Comparison of ENCODE assay signal across 9 mouse cellular contexts in genomic region chr9:102779493-102779892, GRCm38 (mm10). TPM values are rescaled to one million over a fixed set of nuclear protein-coding genes. Genes with fewer than 3 reads are reported as not detected.
DNase-seq lines count a peak whose midpoint lies in the region; ATAC-seq and TF ChIP-seq lines count a peak whose summit lies in the region.
"Had no signal": no experiment of that assay in that cellular context is flagged by ENCODE, and none has a peak within 500 bp of the region (broad histone marks: within the 10 kb centered on the region; RNA-seq: fewer than 3 reads in every experiment).

No protein-coding gene starts in this region.

- H3K9ac ChIP-seq in forebrain, embryonic 11.5 days (ENCODE audit: low read length) = no peak overlapping the region
- peak overlapping the region; percentile 19; the same call in 1 of the 2 replicates for H3K9ac ChIP-seq in heart, embryonic 16.5 days (ENCODE audit: low read length)
- H3K9ac ChIP-seq in liver, embryonic 12.5 days = 0 out of 2 replicates have a peak overlapping the region, but pooled peaks have one; percentile 14
- H3K9ac ChIP-seq in neural tube, embryonic 13.5 days = no peak overlapping the region

- no peak overlapping the region for H3K27ac ChIP-seq in bone marrow macrophage, adult 2 months (ENCODE audit: insufficient read depth, low read depth, low read length)
- no peak overlapping the region for H3K27ac ChIP-seq in forebrain, embryonic 11.5 days (ENCODE audit: low read depth, low read length)
- H3K27ac ChIP-seq in heart, embryonic 16.5 days (ENCODE audit: low read length) = peak overlapping the region; percentile 86
- H3K27ac ChIP-seq in liver, embryonic 12.5 days = 0 out of 2 replicates have a peak overlapping the region, but pooled peaks have one; percentile 34
- H3K27ac ChIP-seq in neural tube, embryonic 13.5 days (replicated peaks) = no peak overlapping the region
- H3K27ac ChIP-seq in testis, adult 2 months (ENCODE audit: control insufficient read depth, insufficient read depth, low read depth, low read length) = peak overlapping the region; percentile 73

- 4% methylated on average over 15 of the region's 15 CpGs for WGBS in forebrain, embryonic 11.5 days
- 6% methylated on average over 15 of the region's 15 CpGs for WGBS in heart, embryonic 16.5 days
- WGBS in liver, embryonic 12.5 days (ENCODE audit: insufficient replicate concordance) = 14% methylated on average over 15 of the region's 15 CpGs
- whole genome bisulfite sequencing in neural tube, embryonic 13.5 days = 8% methylated on average over 15 of the region's 15 CpGs

- no peak overlapping the region for H3K4me3 ChIP-seq in bone marrow macrophage, adult 2 months (ENCODE audit: insufficient read depth, low read length)
- H3K4me3 ChIP-seq in forebrain, embryonic 11.5 days (ENCODE audit: low read depth, low read length) = no peak overlapping the region
- no peak overlapping the region for H3K4me3 ChIP-seq in heart, embryonic 16.5 days (ENCODE audit: low read length)
- H3K4me3 ChIP-seq in liver, embryonic 12.5 days = no peak overlapping the region
- no peak overlapping the region for H3K4me3 ChIP-seq in neural tube, embryonic 13.5 days
- no peak overlapping the region for H3K4me3 ChIP-seq in testis, adult 2 months (ENCODE audit: control insufficient read depth, low read depth, low read length)
- H3K4me3 ChIP-seq: erythroblast, embryonic 14.5 days had no signal

- TF ChIP-seq CTCF in bone marrow macrophage, adult 2 months (IDR thresholded peaks at IDR 0.05; ENCODE audit: low read depth, low read length) = peak; percentile 32; the same call in 1 of the 2 replicates
- TF ChIP-seq CTCF in testis, adult 2 months (IDR thresholded peaks at IDR 0.05; ENCODE audit: control insufficient read depth, insufficient read depth, insufficient replicate concordance, low read depth, low read length) = peak; percentile 83

- H3K9me3 ChIP-seq in forebrain, embryonic 11.5 days (ENCODE audit: control insufficient read depth, low read length) = no peaks in the 10 kb centered on the region
- no peaks in the 10 kb centered on the region for H3K9me3 ChIP-seq in heart, embryonic 16.5 days (replicated peaks; ENCODE audit: control insufficient read depth, low read length)
- no peaks in the 10 kb centered on the region for H3K9me3 ChIP-seq in liver, embryonic 12.5 days (replicated peaks)
- H3K9me3 ChIP-seq in neural tube, embryonic 13.5 days = no peaks in the 10 kb centered on the region

- H3K4me2 ChIP-seq in forebrain, embryonic 11.5 days (ENCODE audit: low read depth, low read length, severe bottlenecking) = 0 out of 2 replicates have a peak overlapping the region, but pooled peaks have one; percentile 6
- peak overlapping the region; percentile 32; the same call in 1 of the 2 replicates for H3K4me2 ChIP-seq in heart, embryonic 16.5 days (ENCODE audit: low read depth, low read length)
- H3K4me2 ChIP-seq in liver, embryonic 12.5 days = peak overlapping the region; percentile 33
- H3K4me2 ChIP-seq in neural tube, embryonic 13.5 days = no peak overlapping the region

- no peaks in the 10 kb centered on the region for H3K4me1 ChIP-seq in bone marrow macrophage, adult 2 months (ENCODE audit: control insufficient read depth, insufficient read depth, low read length)
- H3K4me1 ChIP-seq in forebrain, embryonic 11.5 days (replicated peaks; ENCODE audit: control insufficient read depth, insufficient read depth, low read length) = peaks cover 7% of the 10 kb centered on the region; the same call in 1 of the 2 replicates
- peaks cover 49% of the 10 kb centered on the region for H3K4me1 ChIP-seq in heart, embryonic 16.5 days (ENCODE audit: control insufficient read depth, insufficient read depth, low read length)
- H3K4me1 ChIP-seq in liver, embryonic 12.5 days = peaks cover 7% of the 10 kb centered on the region; the same call in 1 of the 2 replicates
- peaks cover 11% of the 10 kb centered on the region for H3K4me1 ChIP-seq in neural tube, embryonic 13.5 days (replicated peaks)
- H3K4me1 ChIP-seq in testis, adult 2 months (ENCODE audit: control insufficient read depth, insufficient read depth, low read length) = peaks cover 13% of the 10 kb centered on the region

- ATAC-seq in forebrain, embryonic 11.5 days (replicated peaks; ENCODE audit: low FRiP score) = peak; percentile 66
- ATAC-seq in heart, embryonic 16.5 days (replicated peaks; ENCODE audit: extremely low read depth, insufficient read depth, low FRiP score) = peak; percentile 91
- peak; percentile 70 for ATAC-seq in liver, embryonic 12.5 days
- peak; percentile 50; the same call in 1 of the 2 replicates for ATAC-seq in neural tube, embryonic 13.5 days (ENCODE audit: low read depth)

- peak; percentile 63 for DNase-seq in CD4-positive, CD25-positive, alpha-beta regulatory T cell, adult 2 months (ENCODE audit: low read depth, low spot score)
- DNase-seq in forebrain, embryonic 11.5 days (ENCODE audit: low spot score) = peak; percentile 86
- peak; percentile 99 for DNase-seq in kidney, postnatal 14 days

- H3K36me3 ChIP-seq in forebrain, embryonic 11.5 days (ENCODE audit: control insufficient read depth, insufficient read depth, low read length) = no peaks in the 10 kb centered on the region
- no peaks in the 10 kb centered on the region for H3K36me3 ChIP-seq in heart, embryonic 16.5 days (ENCODE audit: control insufficient read depth, insufficient read depth)
- H3K36me3 ChIP-seq in liver, embryonic 12.5 days = no peaks in the 10 kb centered on the region
- no peaks in the 10 kb centered on the region for H3K36me3 ChIP-seq in neural tube, embryonic 13.5 days
- H3K36me3 ChIP-seq in testis, adult 2 months (ENCODE audit: control insufficient read depth, insufficient read depth, low read length) = no peaks in the 10 kb centered on the region

- H3K27me3 ChIP-seq in forebrain, embryonic 11.5 days (ENCODE audit: control insufficient read depth, insufficient read depth, low read length) = no peaks in the 10 kb centered on the region
- no peaks in the 10 kb centered on the region for H3K27me3 ChIP-seq in heart, embryonic 16.5 days (ENCODE audit: control insufficient read depth, insufficient read depth, low read length)
- peaks cover 10% of the 10 kb centered on the region; the same call in 1 of the 2 replicates for H3K27me3 ChIP-seq in liver, embryonic 12.5 days (replicated peaks)
- H3K27me3 ChIP-seq in neural tube, embryonic 13.5 days = no peaks in the 10 kb centered on the region
- H3K27me3 ChIP-seq in testis, adult 2 months (ENCODE audit: control insufficient read depth, insufficient read depth, low read length) = no peaks in the 10 kb centered on the region

- TF ChIP-seq POLR2A in bone marrow macrophage, adult 2 months (IDR thresholded peaks at IDR 0.05; ENCODE audit: borderline replicate concordance, low read depth, low read length) = no peak
- no peak for TF ChIP-seq POLR2A in testis, adult 2 months (IDR thresholded peaks at IDR 0.05; ENCODE audit: control insufficient read depth, low read depth, low read length)

RNA-seq across cellular contexts. Expression of gene Ryk, which starts 55.2 kb away (rescaled TPM):
- polyA plus RNA-seq in bone marrow macrophage, adult 2 months (2012; ENCODE audit: insufficient read depth, insufficient read length, missing spikeins) = 1.2 and 2.2 TPM in 2 replicates
- 26.3 and 32.8 TPM in 2 replicates for polyA plus RNA-seq in forebrain, embryonic 11.5 days (2014; fragmentation: Nextera tagmentation; extraction: Ambion mirVana)
- polyA plus RNA-seq in heart, embryonic 16.5 days (2015; fragmentation: Nextera tagmentation; extraction: Ambion mirVana) = 12.5 and 15.5 TPM in 2 replicates
- polyA plus RNA-seq in liver, embryonic 12.5 days (2016; fragmentation: Nextera tagmentation; extraction: Ambion mirVana) = 8.3 and 8.4 TPM in 2 replicates
- 11.8 and 11.9 TPM in 2 replicates for polyA plus RNA-seq in neural tube, embryonic 13.5 days (2015; fragmentation: Nextera tagmentation; extraction: Ambion mirVana)
- polyA plus RNA-seq in testis, adult 2 months (2012; rRNA removed) = 8.2 TPM in 2 replicates

Comparison
In these comparisons a context has a peak if more than half of its experiments do, and no peak if none do; other contexts are left out.
1. H3K27ac ChIP-seq: peak in heart, embryonic 16.5 days (single experiment), liver, embryonic 12.5 days (single experiment) and testis, adult 2 months (single experiment); none in bone marrow macrophage, adult 2 months (single experiment), forebrain, embryonic 11.5 days (single experiment) and neural tube, embryonic 13.5 days (single experiment).
2. H3K9ac ChIP-seq: peak in heart, embryonic 16.5 days (single experiment) and liver, embryonic 12.5 days (single experiment); none in forebrain, embryonic 11.5 days (single experiment) and neural tube, embryonic 13.5 days (single experiment).
3. Peak in every context shown above with its lines, with median percentiles within 50 percentile points of each other: DNase-seq and ATAC-seq.